Mouse (Mus musculus) thymus, postnatal 10 days (tissue): ENCODE results near the gene Tprkb.
"Not testable (repeated sequence)": the region's sequence is repeated elsewhere in the genome, so short reads cannot be mapped to it uniquely, and the experiment has no call there.

Experiments
- DNase-seq, 2 experiments: peaks; one replicate each; pipeline ENCODE4 v3.0.0; 2021; ENCODE audit warnings: low spot score in 2 of 2

Tprkb gene

GRCm38 (mm10) chr6:85915539-85916513 lies 4.2 kb downstream of the Tprkb start, which contains the start of gene Nat8f1:
Gene Nat8f1 (minus strand): TSS chr6:85915687.
- DNase-seq, result peak; percentile 73 to 78

DNA sequence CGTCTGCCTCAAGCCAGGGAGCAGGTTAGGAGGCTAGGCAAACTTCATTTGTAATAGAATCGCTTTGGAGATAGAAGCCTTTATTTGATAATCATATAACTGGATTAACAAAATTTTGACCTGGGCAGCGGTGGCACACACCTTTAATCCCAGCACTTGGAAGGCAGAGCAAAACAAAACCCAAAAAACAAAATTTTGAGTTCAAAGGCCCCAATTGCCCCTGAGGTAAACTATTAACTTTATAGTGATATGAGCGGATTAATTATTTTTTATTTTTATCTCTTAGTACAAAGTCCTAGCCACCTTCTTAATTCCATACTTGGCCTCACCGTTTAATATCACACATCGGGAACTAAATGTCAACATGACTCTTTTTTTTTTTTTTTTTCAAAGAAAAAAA lies 4.9 kb downstream of the Tprkb start:
- DNase-seq, result no peak

DNA sequence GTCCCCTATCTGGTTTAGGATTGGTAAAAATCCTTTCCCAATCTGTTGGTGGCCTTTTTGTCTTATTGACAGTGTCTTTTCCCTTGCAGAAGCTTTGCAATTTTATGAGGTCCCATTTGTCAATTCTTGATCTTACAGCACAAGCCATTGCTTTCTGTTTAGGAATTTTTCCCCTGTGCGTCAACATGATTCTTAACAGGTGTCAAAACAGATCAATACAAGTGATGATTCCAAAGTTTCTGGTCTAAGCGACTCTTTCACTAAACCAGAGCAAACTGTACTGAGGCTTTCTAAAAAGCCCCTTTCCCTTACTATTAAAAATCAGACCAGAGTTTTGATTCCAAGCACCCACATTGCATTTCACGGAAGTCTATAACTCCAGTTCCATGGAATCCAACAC lies 6.7 kb downstream of the Tprkb start:
- not testable (repeated sequence) for DNase-seq

DNA sequence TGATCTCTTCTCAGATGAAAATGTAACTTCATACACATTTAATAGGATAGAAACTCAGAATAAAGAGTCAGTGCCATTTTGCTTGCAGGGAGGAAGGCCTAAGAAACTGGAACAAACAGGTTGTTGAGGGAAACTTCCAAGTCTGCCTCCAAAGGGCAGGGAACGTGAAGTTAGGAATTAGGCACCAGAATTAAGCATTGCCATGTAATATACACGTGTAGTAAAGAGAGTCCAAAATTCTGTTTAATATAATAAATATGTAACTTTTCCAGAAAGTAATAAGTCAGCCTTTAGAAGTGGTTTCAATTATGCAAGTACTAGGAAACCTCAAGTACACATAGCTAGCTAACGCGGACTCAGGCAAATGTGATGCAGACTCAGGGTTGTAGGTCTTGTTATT lies 7.7 kb downstream of the Tprkb start:
- no peak for DNase-seq

DNA sequence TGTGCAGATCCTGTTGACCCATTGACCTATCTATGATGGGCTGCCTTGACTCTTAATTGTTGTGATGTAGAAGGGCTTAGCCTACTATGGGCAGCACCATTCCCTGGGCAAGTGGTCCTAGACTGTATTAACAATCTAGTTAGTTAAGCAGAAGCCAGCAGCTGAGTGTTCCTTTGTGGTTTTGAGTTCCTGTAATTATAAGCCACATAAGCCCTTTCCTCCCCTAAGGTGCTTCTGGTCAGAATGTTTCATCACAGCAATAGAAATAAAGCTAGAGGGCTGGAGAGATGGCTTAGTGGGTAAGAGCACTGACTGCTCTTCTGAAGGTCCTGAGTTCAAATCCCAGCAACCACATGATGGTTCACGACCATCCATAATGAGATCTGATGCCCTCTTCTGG lies 12.0 kb downstream of the Tprkb start:
- DNase-seq, result no peak

- no peak for DNase-seq
Observed at GRCm38 (mm10) chr6:85926709-85927108, 15.0 kb downstream of the Tprkb start.

GRCm38 (mm10) chr6:85927476-85928464 lies 16.1 kb downstream of the Tprkb start:
- DNase-seq, result no peak

GRCm38 (mm10) chr6:85929312-85929711 lies 17.6 kb downstream of the Tprkb start:
- no peak for DNase-seq

- no peak for DNase-seq
Observed at GRCm38 (mm10) chr6:85934047-85934446, 22.4 kb downstream of the Tprkb start.

GRCm38 (mm10) chr6:85935646-85936045 lies 24.0 kb downstream of the Tprkb start:
- DNase-seq, result no peak

GRCm38 (mm10) chr6:85936508-85937465 lies 25.1 kb downstream of the Tprkb start:
- peak; percentile 62 to 72 for DNase-seq

DNA sequence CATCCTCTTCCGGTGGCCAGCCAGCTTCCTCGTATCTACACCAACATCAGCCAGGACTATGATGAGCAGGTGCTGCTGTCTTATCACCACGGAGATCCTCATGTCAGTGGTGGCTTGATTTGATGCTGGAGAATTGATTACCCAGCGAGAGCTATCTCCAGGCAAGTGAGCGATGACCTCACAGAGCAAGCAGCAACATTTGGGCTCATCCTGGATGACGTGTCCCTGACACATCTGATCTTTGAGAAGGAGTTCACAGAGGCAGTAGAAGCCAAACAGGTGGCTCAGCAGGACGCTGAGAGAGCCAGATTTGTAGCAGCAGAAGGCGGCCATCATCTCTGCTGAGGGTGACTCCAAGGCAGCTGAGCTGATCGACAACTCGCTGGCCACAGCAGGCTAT lies 27.0 kb downstream of the Tprkb start:
- no peak for DNase-seq

DNA sequence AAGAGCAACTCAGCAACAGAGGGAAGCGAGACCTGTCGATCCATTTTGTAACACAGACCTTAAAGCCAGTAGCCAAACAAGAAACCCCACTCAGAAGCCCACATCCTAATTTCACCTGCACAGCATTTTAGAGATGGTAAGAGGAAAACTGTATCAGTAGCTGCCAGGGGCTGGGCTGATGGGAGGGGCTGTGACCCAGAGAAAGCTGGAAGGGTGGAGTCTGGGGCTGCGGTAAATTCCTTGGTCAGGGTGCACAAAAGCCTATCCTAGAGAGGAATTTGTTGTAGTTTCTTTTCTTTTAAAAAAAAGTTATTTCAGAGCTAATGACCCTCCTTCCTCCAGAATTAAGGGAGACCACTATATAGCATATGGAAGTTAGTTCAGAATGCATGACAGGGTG lies 30.8 kb downstream of the Tprkb start:
- DNase-seq, result no peak

DNA sequence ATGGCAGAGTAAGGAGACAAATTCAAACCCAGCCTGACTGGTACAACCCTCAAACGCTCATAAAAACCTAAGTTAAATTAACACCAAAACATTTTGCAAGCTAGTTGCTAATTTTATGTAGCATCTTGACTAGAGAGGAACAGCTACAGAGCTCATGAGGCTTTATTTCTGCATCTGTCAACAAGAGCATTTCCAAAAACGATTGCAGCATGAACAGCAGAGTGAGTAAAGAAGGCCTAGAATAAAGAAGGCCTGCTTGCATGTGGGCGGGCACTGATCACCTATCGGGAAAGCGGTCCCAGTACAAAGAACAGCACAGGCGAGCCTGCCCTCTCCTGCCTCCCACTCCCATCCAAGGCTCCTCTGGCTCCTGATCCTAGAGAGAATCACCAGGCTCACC lies 36.9 kb downstream of the Tprkb start:
- no peak for DNase-seq

DNA sequence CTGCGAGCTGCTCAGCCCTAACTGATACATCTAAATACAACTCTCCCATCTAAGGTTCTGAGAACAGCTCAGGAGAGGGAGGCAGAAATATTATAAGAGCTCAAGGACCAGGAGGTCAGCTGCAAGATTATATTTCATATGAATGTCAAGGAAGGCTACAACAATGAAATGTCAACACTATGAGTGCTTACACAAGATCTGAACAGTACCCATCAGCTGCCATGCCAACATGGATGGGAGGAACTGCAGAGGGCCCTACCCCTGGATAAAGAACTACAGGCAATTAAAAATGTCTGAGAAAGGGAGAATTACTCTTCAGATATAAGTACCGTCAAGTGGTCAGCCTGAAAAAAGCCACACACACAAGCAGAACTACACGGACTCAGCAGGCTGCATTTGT lies 45.9 kb downstream of the Tprkb start:
- no peak for DNase-seq

DNA sequence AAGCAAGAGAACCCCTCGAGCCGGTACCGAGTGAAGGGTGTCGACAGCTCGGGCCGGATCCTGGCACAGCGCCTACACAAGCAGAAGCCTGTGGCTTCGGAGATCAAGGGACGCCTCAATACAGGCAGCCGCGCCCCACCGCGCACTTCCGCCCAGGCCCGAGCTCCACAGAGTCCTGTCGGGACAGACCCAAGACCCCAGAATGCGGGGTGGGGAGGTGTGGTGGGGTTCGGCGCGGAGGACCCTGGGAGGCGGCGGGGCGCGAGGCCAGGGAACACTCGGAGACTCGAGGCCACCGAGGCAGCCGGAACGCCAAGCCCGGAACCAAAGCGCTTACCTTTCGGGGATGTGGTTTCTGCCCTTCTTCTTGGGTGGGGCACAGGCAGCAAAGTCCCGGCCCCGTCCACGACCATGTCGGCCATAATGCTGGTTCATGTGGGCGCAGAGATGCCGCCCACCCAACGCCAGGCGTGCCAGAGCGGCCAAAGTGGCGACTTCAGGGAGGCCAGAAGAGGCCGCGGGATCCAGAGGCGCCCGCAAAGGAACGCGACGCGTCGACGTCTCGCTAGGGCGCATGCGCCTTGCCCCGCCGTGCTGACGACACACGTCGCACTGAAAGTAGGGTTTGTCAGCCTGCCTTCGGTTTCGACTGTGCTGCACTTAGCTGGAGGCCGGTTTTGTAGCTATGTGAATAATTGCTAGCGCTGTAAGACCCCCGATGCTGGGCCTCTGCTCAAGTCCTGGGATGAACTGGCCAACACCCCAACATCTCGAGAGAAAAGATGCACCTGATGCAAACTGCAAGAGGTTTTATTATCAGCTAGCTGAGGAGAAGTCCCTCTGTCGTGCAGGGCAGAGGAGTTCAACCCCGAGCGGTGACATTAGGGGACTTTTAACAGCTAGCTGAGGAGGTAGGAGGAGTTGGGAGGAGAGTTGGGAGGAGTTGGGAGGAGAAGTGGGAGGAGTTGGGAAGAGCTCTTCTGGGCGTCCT lies 49.7 kb downstream of the Tprkb start, which contains the start of gene Dusp11:
Gene Dusp11 (minus strand): TSS at position 567 of the 991 bp plus-strand sequence.
- peak; percentile 90 to 92 for DNase-seq

DNA sequence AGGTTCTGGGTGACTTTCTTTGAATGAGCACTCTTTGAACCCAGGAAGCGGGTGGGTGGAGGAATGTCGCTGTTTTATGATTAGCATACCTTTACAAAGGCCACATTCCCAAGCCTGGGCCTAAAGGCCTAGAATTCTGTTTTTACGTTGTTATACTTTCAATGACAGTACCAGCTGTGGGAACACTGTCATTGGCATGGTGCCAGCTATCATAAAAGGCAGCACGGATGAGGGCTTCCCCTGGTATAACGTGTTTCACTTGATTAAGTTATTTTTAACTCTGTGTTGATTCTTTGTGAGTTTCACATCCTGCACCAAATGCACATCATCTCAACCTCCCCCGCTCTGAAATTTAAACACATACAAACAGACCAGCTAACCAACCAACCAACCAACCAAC lies 54.4 kb downstream of the Tprkb start:
- peak; percentile 38 to 42 for DNase-seq

- DNase-seq, result peak; percentile 7 to 39
Observed at GRCm38 (mm10) chr6:85966686-85967085, 55.0 kb downstream of the Tprkb start.

DNA sequence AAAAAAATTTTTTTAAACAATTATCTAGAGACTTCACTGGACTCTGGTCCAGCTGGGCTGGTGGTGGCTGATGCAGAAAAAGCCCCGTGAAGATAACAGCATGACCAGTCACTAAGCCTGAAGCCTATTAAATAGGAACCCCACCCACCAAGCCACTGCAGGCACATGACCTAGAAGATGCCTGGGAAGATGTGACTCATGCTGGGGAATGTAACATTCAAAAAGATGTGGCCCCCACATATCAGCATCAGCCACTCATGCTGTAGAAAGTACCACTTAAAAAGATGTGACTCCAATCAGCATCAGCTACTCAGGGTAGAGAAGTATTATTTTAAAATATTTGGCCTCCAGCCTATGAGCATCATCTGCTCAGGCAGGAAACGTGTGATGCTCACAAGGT lies 58.2 kb downstream of the Tprkb start:
- no peak for DNase-seq

DNA sequence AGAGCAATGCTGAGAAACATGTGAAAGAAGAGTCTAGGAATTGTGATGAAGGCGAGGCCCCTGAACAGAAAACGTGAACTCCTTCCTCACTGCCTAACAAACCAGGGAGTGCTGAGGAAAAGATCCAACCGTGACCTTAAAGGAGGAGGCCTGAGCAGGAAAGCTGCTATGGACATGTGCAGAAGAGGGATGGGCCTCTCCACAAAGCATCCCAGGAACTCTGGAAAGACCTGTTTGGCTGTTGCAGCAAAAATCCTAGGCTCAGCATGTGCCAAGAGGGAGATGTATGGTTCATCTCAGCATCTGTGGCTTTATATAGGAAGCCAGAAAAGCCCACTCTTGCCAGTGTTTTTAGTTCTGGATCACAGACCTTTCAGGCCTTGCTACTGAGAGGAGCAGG lies 61.0 kb downstream of the Tprkb start:
- no peak for DNase-seq
